Mouse (Mus musculus) liver, embryonic 12.5 days (tissue): ENCODE measurements around the gene Bbs9. TPM values are rescaled to one million over a fixed set of nuclear protein-coding genes. Genes with fewer than 3 reads are reported as not detected.

Experiments
- ATAC-seq: fragments of 200-750 bp; cut with Nextera tagmentation; 2 replicates; pipeline ENCODE4 v1.8.0; 2017; ENCODE audit warnings: moderate number of reproducible peaks, mild to moderate bottlenecking, moderate library complexity
- H3K27ac ChIP-seq: fragments of 300-500 bp; sonication (generic); 2 replicates; pipeline ENCODE4 v1.5.1; 2016; ENCODE audit warnings: mild to moderate bottlenecking
- H3K27me3 ChIP-seq: fragments of 300-500 bp; sonication (generic); replicated peaks from 2 replicates; pipeline ENCODE4 v1.6.1; 2016; ENCODE audit warnings: mild to moderate bottlenecking, moderate library complexity
- H3K36me3 ChIP-seq: fragments of 300-500 bp; sonication (generic); 2 replicates; pipeline ENCODE4 v1.6.1; 2016; ENCODE audit warnings: mild to moderate bottlenecking, moderate library complexity
- H3K4me1 ChIP-seq: fragments of 300-500 bp; sonication (generic); 2 replicates; pipeline ENCODE4 v1.6.1; 2016
- H3K4me2 ChIP-seq: fragments of 300-500 bp; sonication (generic); 2 replicates; pipeline ENCODE4 v1.6.1; 2016; ENCODE audit warnings: mild to moderate bottlenecking, moderate library complexity
- H3K4me3 ChIP-seq: fragments of 300-500 bp; sonication (generic); 2 replicates; pipeline ENCODE4 v1.5.1; 2016; ENCODE audit warnings: mild to moderate bottlenecking, moderate library complexity
- H3K9ac ChIP-seq: fragments of 300-500 bp; sonication (generic); 2 replicates; pipeline ENCODE4 v1.6.1; 2016; ENCODE audit warnings: mild to moderate bottlenecking, moderate library complexity
- H3K9me3 ChIP-seq: fragments of 300-500 bp; sonication (generic); replicated peaks from 2 replicates; pipeline ENCODE4 v1.6.1; 2016; ENCODE audit warnings: mild to moderate bottlenecking, moderate library complexity
- WGBS: fragments of 180-500 bp; shearing (Covaris S2); methylation state at CpG from one replicate; pipeline ENCODE4 v1.1.7; 2016; ENCODE audit not compliant: insufficient replicate concordance; 5-methylcytosine and 5-hydroxymethylcytosine counted together
- polyA plus RNA-seq: library from polyadenylated mRNA; unstranded; fragments of >200 nt; fragmentation: Nextera tagmentation; extraction: Ambion mirVana; gene quantifications from 2 replicates; pipeline ENCODE4 v1.2.1, GENCODE M21; 2016

Gene Bbs9
- polyA plus RNA-seq, 1 experiment from 2014 or later = 5.4 TPM

- 73% methylated on average over 7 of the region's 7 CpGs for WGBS
- no peaks in the 10 kb centered on the region for H3K9me3 ChIP-seq
- ATAC-seq = no peak
- no peaks in the 10 kb centered on the region for H3K27me3 ChIP-seq
- no peak overlapping the region for H3K4me3 ChIP-seq
- no peak overlapping the region for H3K27ac ChIP-seq
- no peak overlapping the region for H3K9ac ChIP-seq
- H3K4me1 ChIP-seq = no peaks in the 10 kb centered on the region
- no peaks in the 10 kb centered on the region for H3K36me3 ChIP-seq
- no peak overlapping the region for H3K4me2 ChIP-seq
Observed at GRCm38 (mm10) chr9:22777425-22777824, 301.9 kb downstream of the Bbs9 start.

- H3K27me3 ChIP-seq = no peaks in the 10 kb centered on the region
- no peak overlapping the region for H3K27ac ChIP-seq
- H3K4me2 ChIP-seq = no peak overlapping the region
- no peak for ATAC-seq
- H3K9ac ChIP-seq = no peak overlapping the region
- no peak overlapping the region for H3K4me3 ChIP-seq
- 65% methylated on average over 6 of the region's 6 CpGs for WGBS
- H3K9me3 ChIP-seq = no peaks in the 10 kb centered on the region
- no peaks in the 10 kb centered on the region for H3K36me3 ChIP-seq
- H3K4me1 ChIP-seq = no peaks in the 10 kb centered on the region
Observed at GRCm38 (mm10) chr9:22779631-22780030, 304.1 kb downstream of the Bbs9 start.

- Histone ChIP-seq H3K4me3 (no peak overlapping the region), H3K27me3 (no peaks in the 10 kb centered on the region), H3K9me3 (no peaks in the 10 kb centered on the region), H3K9ac (no peak overlapping the region), H3K4me2 (no peak overlapping the region), H3K27ac (no peak overlapping the region), H3K4me1 (no peaks in the 10 kb centered on the region), H3K36me3 (no peaks in the 10 kb centered on the region)
- WGBS = 72% methylated on average over 4 of the region's 4 CpGs
- ATAC-seq = no peak
Observed at GRCm38 (mm10) chr9:22786006-22786405, 310.5 kb downstream of the Bbs9 start.

GRCm38 (mm10) chr9:22788423-22788822 lies 312.9 kb downstream of the Bbs9 start:
- no peaks in the 10 kb centered on the region for H3K4me1 ChIP-seq
- H3K27ac ChIP-seq = no peak overlapping the region
- no peak overlapping the region for H3K9ac ChIP-seq
- H3K4me3 ChIP-seq = no peak overlapping the region
- H3K9me3 ChIP-seq = no peaks in the 10 kb centered on the region
- WGBS = 53% methylated on average over 4 of the region's 4 CpGs
- no peak for ATAC-seq
- 0 out of 2 replicates have a peak, but pooled peaks cover 5% of the 10 kb centered on the region for H3K27me3 ChIP-seq
- no peak overlapping the region for H3K4me2 ChIP-seq
- H3K36me3 ChIP-seq = no peaks in the 10 kb centered on the region

GRCm38 (mm10) chr9:22788850-22789249 lies 313.3 kb downstream of the Bbs9 start:
- WGBS = 75% methylated on average over 4 of the region's 4 CpGs
- Histone ChIP-seq H3K27me3 (0 out of 2 replicates have a peak, but pooled peaks cover 5% of the 10 kb centered on the region), H3K4me2 (no peak overlapping the region), H3K27ac (no peak overlapping the region), H3K9me3 (no peaks in the 10 kb centered on the region), H3K9ac (no peak overlapping the region), H3K4me1 (no peaks in the 10 kb centered on the region), H3K36me3 (no peaks in the 10 kb centered on the region), H3K4me3 (no peak overlapping the region)
- ATAC-seq = no peak

- 70% methylated on average over 9 of the region's 9 CpGs for WGBS
- Histone ChIP-seq H3K4me3 (no peak overlapping the region), H3K4me1 (no peaks in the 10 kb centered on the region), H3K27me3 (0 out of 2 replicates have a peak, but pooled peaks cover 5% of the 10 kb centered on the region), H3K27ac (no peak overlapping the region), H3K9me3 (no peaks in the 10 kb centered on the region), H3K4me2 (no peak overlapping the region), H3K9ac (no peak overlapping the region), H3K36me3 (no peaks in the 10 kb centered on the region)
- ATAC-seq = no peak
Observed at GRCm38 (mm10) chr9:22789380-22790168, 314.1 kb downstream of the Bbs9 start.

- 0 out of 2 replicates have a peak, but pooled peaks cover 5% of the 10 kb centered on the region for H3K27me3 ChIP-seq
- H3K4me2 ChIP-seq = no peak overlapping the region
- H3K4me1 ChIP-seq = no peaks in the 10 kb centered on the region
- WGBS = 58% methylated on average over 5 of the region's 5 CpGs
- ATAC-seq = no peak
- no peak overlapping the region for H3K27ac ChIP-seq
- H3K36me3 ChIP-seq = no peaks in the 10 kb centered on the region
- no peaks in the 10 kb centered on the region for H3K9me3 ChIP-seq
- H3K9ac ChIP-seq = no peak overlapping the region
- no peak overlapping the region for H3K4me3 ChIP-seq
Observed at GRCm38 (mm10) chr9:22791208-22791607, 315.7 kb downstream of the Bbs9 start.

GRCm38 (mm10) chr9:22791750-22792149 lies 316.2 kb downstream of the Bbs9 start:
- Histone ChIP-seq H3K4me3 (no peak overlapping the region), H3K27ac (no peak overlapping the region), H3K4me2 (no peak overlapping the region), H3K9me3 (no peaks in the 10 kb centered on the region), H3K36me3 (no peaks in the 10 kb centered on the region), H3K4me1 (no peaks in the 10 kb centered on the region), H3K9ac (no peak overlapping the region), H3K27me3 (0 out of 2 replicates have a peak, but pooled peaks cover 5% of the 10 kb centered on the region)
- 49% methylated on average over 9 of the region's 9 CpGs for WGBS
- no peak for ATAC-seq

GRCm38 (mm10) chr9:22793698-22794097 lies 318.2 kb downstream of the Bbs9 start:
- H3K9ac ChIP-seq = no peak overlapping the region
- no peaks in the 10 kb centered on the region for H3K9me3 ChIP-seq
- no peak overlapping the region for H3K27ac ChIP-seq
- no peak overlapping the region for H3K4me3 ChIP-seq
- ATAC-seq = no peak
- 0 out of 2 replicates have a peak, but pooled peaks cover 5% of the 10 kb centered on the region for H3K27me3 ChIP-seq
- no peaks in the 10 kb centered on the region for H3K4me1 ChIP-seq
- no peak overlapping the region for H3K4me2 ChIP-seq
- 27% methylated on average over 7 of the region's 7 CpGs for whole genome bisulfite sequencing
- no peaks in the 10 kb centered on the region for H3K36me3 ChIP-seq

GRCm38 (mm10) chr9:22800675-22801074 lies 325.2 kb downstream of the Bbs9 start:
- Histone ChIP-seq H3K36me3 (no peaks in the 10 kb centered on the region), H3K27ac (no peak overlapping the region), H3K9ac (no peak overlapping the region), H3K4me2 (no peak overlapping the region), H3K4me3 (no peak overlapping the region), H3K27me3 (no peaks in the 10 kb centered on the region), H3K9me3 (no peaks in the 10 kb centered on the region), H3K4me1 (peaks cover 25% of the 10 kb centered on the region)
- ATAC-seq = peak; percentile 42; the same call in 1 of the 2 replicates
- 69% methylated on average over 7 of the region's 7 CpGs for WGBS

- H3K27me3 ChIP-seq = no peaks in the 10 kb centered on the region
- H3K36me3 ChIP-seq = no peaks in the 10 kb centered on the region
- H3K27ac ChIP-seq = peak overlapping the region; percentile 71; the same call in 1 of the 2 replicates
- H3K4me1 ChIP-seq = peaks cover 72% of the 10 kb centered on the region
- 17% methylated on average over 1 of the region's 1 CpGs for WGBS
- H3K4me2 ChIP-seq = peak overlapping the region; percentile 45
- ATAC-seq = peak; percentile 79
- no peak overlapping the region for H3K9ac ChIP-seq
- H3K4me3 ChIP-seq = no peak overlapping the region
- H3K9me3 ChIP-seq = no peaks in the 10 kb centered on the region
Observed at GRCm38 (mm10) chr9:22805981-22806380, 330.5 kb downstream of the Bbs9 start.

- no peaks in the 10 kb centered on the region for H3K36me3 ChIP-seq
- peaks cover 77% of the 10 kb centered on the region for H3K4me1 ChIP-seq
- WGBS = 21% methylated on average over 5 of the region's 5 CpGs
- no peaks in the 10 kb centered on the region for H3K27me3 ChIP-seq
- peak; percentile 71 for ATAC-seq
- H3K4me2 ChIP-seq = peak overlapping the region; percentile 47
- H3K27ac ChIP-seq = peak overlapping the region; percentile 79
- H3K9me3 ChIP-seq = no peaks in the 10 kb centered on the region
- no peak overlapping the region for H3K4me3 ChIP-seq
- no peak overlapping the region for H3K9ac ChIP-seq
Observed at GRCm38 (mm10) chr9:22806494-22806893, 331.0 kb downstream of the Bbs9 start.
